Comparison of ENCODE assay signal across 7 mouse cellular contexts in genomic region chr12:54192305-54192661, GRCm38 (mm10). TPM values are rescaled to one million over a fixed set of nuclear protein-coding genes. Genes with fewer than 3 reads are reported as not detected.
DNase-seq lines count a peak whose midpoint lies in the region; ATAC-seq and TF ChIP-seq lines count a peak whose summit lies in the region.

No protein-coding gene starts in this region.

- 3% methylated on average over 5 of the region's 5 CpGs for WGBS in lung, embryonic 14.5 days
- WGBS in forebrain, embryonic 16.5 days = 3% methylated on average over 5 of the region's 5 CpGs
- WGBS in liver, embryonic 14.5 days (ENCODE audit: insufficient replicate concordance) = 2% methylated on average over 5 of the region's 5 CpGs
- WGBS in stomach, embryonic 15.5 days = 7% methylated on average over 5 of the region's 5 CpGs

- 0 out of 2 replicates have a peak, but pooled peaks cover 3% of the 10 kb centered on the region for H3K27me3 ChIP-seq in lung, embryonic 14.5 days (ENCODE audit: insufficient read depth, low read length)
- H3K27me3 ChIP-seq in forebrain, embryonic 16.5 days (replicated peaks; ENCODE audit: control insufficient read depth, insufficient read depth, low read length) = no peaks in the 10 kb centered on the region
- H3K27me3 ChIP-seq in liver, embryonic 14.5 days (ENCODE audit: control insufficient read depth, insufficient read depth, low read length) = no peaks in the 10 kb centered on the region; the same call in 1 of the 2 replicates
- no peaks in the 10 kb centered on the region for H3K27me3 ChIP-seq in stomach, embryonic 15.5 days (replicated peaks)

- TF ChIP-seq EP300 in liver, embryonic 14.5 days (IDR thresholded peaks at IDR 0.05; ENCODE audit: low read depth) = no peak

- peaks cover 30% of the 10 kb centered on the region for H3K4me1 ChIP-seq in lung, embryonic 14.5 days (ENCODE audit: insufficient read depth)
- H3K4me1 ChIP-seq in forebrain, embryonic 16.5 days (replicated peaks; ENCODE audit: control insufficient read depth, insufficient read depth, low read length) = peaks cover 48% of the 10 kb centered on the region
- H3K4me1 ChIP-seq in liver, embryonic 14.5 days (replicated peaks; ENCODE audit: control insufficient read depth in 2 of 2, insufficient read depth in 2 of 2, low read length in 1 of 2) = peaks cover 2 to 36% of the 10 kb centered on the region in 2 experiments; a peak in 3 of 4 replicates
- peaks cover 65% of the 10 kb centered on the region for H3K4me1 ChIP-seq in stomach, embryonic 15.5 days

- no peak; the same call in 1 of the 2 replicates for ATAC-seq in lung, embryonic 14.5 days (ENCODE audit: insufficient read depth)
- ATAC-seq in forebrain, embryonic 16.5 days = peak; percentile 11; the same call in 1 of the 2 replicates
- ATAC-seq in liver, embryonic 14.5 days (ENCODE audit: insufficient read depth) = no peak; the same call in 1 of the 2 replicates
- peak; percentile 3; the same call in 1 of the 2 replicates for ATAC-seq in stomach, embryonic 15.5 days (ENCODE audit: insufficient read depth, low FRiP score, low read depth)

- H3K9me3 ChIP-seq in lung, embryonic 14.5 days (ENCODE audit: low read depth, low read length) = no peaks in the 10 kb centered on the region
- H3K9me3 ChIP-seq in forebrain, embryonic 16.5 days (ENCODE audit: control insufficient read depth, low read length) = no peaks in the 10 kb centered on the region
- no peaks in the 10 kb centered on the region for H3K9me3 ChIP-seq in liver, embryonic 14.5 days (ENCODE audit: control insufficient read depth, low read length)
- H3K9me3 ChIP-seq in stomach, embryonic 15.5 days = no peaks in the 10 kb centered on the region

- peak overlapping the region; percentile 1; the same call in 1 of the 2 replicates for H3K4me3 ChIP-seq in lung, embryonic 14.5 days (ENCODE audit: low read depth, low read length)
- peak overlapping the region; percentile 23 for H3K4me3 ChIP-seq in forebrain, embryonic 16.5 days (replicated peaks; ENCODE audit: low read length)
- peak overlapping the region in 1 of 2 experiments; percentile 18; a peak in 1 of 4 replicates for H3K4me3 ChIP-seq in liver, embryonic 14.5 days (ENCODE audit: insufficient read depth in 1 of 2, low read depth in 2 of 2, low read length in 2 of 2)
- H3K4me3 ChIP-seq in stomach, embryonic 15.5 days (replicated peaks) = peak overlapping the region; percentile 23; the same call in 1 of the 2 replicates

- intact Hi-C loops in gastrocnemius, postnatal 14 days (cut with DNase I; ENCODE audit: low total_unique reads) = loop anchor here (10.0 kb wide), 1 partner anchor 87 kb away; no protein-coding TSS in a partner anchor

- no peak overlapping the region; the same call in 1 of the 2 replicates for H3K9ac ChIP-seq in lung, embryonic 14.5 days
- peak overlapping the region; percentile 14; the same call in 1 of the 2 replicates for H3K9ac ChIP-seq in forebrain, embryonic 16.5 days (replicated peaks; ENCODE audit: low read depth, low read length)
- H3K9ac ChIP-seq in liver, embryonic 14.5 days (replicated peaks) = no peak overlapping the region
- H3K9ac ChIP-seq in stomach, embryonic 15.5 days = no peak overlapping the region; the same call in 1 of the 2 replicates

- no peaks in the 10 kb centered on the region for H3K36me3 ChIP-seq in lung, embryonic 14.5 days (ENCODE audit: insufficient read depth)
- no peaks in the 10 kb centered on the region for H3K36me3 ChIP-seq in forebrain, embryonic 16.5 days (ENCODE audit: control insufficient read depth, insufficient read depth)
- no peaks in the 10 kb centered on the region for H3K36me3 ChIP-seq in liver, embryonic 14.5 days (replicated peaks; ENCODE audit: control insufficient read depth, insufficient read depth, low read depth)
- no peaks in the 10 kb centered on the region for H3K36me3 ChIP-seq in stomach, embryonic 15.5 days

- no peak for DNase-seq in lung, embryonic 14.5 days
- no peak for DNase-seq in lung, adult 18-20 months
- DNase-seq in liver, embryonic 14.5 days (ENCODE audit: low read depth in 3 of 3, low spot score in 3 of 3) = no peak
- no peak for DNase-seq in gastrocnemius, postnatal 14 days
- no peak for DNase-seq in thymus, postnatal 14 days

- H3K4me2 ChIP-seq in lung, embryonic 14.5 days = peak overlapping the region; percentile 56
- H3K4me2 ChIP-seq in forebrain, embryonic 16.5 days (ENCODE audit: low read length) = peak overlapping the region; percentile 42
- peak overlapping the region; percentile 55 for H3K4me2 ChIP-seq in liver, embryonic 14.5 days (ENCODE audit: low read depth)
- peak overlapping the region; percentile 55 for H3K4me2 ChIP-seq in stomach, embryonic 15.5 days

- H3K27ac ChIP-seq in lung, embryonic 14.5 days (ENCODE audit: low read depth) = peak overlapping the region; percentile 91
- peak overlapping the region; percentile 29 for H3K27ac ChIP-seq in forebrain, embryonic 16.5 days (ENCODE audit: low read length)
- peak overlapping the region; percentile 2; the same call in 1 of the 2 replicates for H3K27ac ChIP-seq in liver, embryonic 14.5 days
- H3K27ac ChIP-seq in stomach, embryonic 15.5 days = peak overlapping the region; percentile 95

- no peak for TF ChIP-seq CTCF in lung, embryonic 14.5 days (IDR thresholded peaks at IDR 0.05; ENCODE audit: low read depth)
- TF ChIP-seq CTCF in liver, embryonic 14.5 days (IDR thresholded peaks at IDR 0.05; ENCODE audit: low read depth) = no peak

RNA-seq across cellular contexts. Expression of gene Egln3, which starts 11.4 kb away (rescaled TPM):
- 11.4 and 15.5 TPM in 2 replicates for polyA plus RNA-seq in lung, embryonic 14.5 days (2014; fragmentation: Nextera tagmentation; extraction: Ambion mirVana)
- polyA plus RNA-seq in forebrain, embryonic 16.5 days (2015; fragmentation: Nextera tagmentation; extraction: Ambion mirVana) = 7.1 and 8.7 TPM in 2 replicates
- 0.96 and 1.1 TPM in 2 replicates for polyA plus RNA-seq in liver, embryonic 14.5 days (2012; rRNA removed)
- 0.99 and 1.5 TPM in 2 replicates for polyA plus RNA-seq in liver, embryonic 14.5 days (2014; fragmentation: Nextera tagmentation; extraction: Ambion mirVana)
- 52.5 and 53.4 TPM in 2 replicates for polyA plus RNA-seq in stomach, embryonic 15.5 days (2015; fragmentation: Nextera tagmentation; extraction: Ambion mirVana)
- total RNA-seq in gastrocnemius, postnatal 14 days (2021) = 10 to 100 TPM; 14.0 to 14.1 TPM

Comparison
In these comparisons a context has a peak if more than half of its experiments do, and no peak if none do; other contexts are left out.
1. ATAC-seq: peak in forebrain, embryonic 16.5 days (single experiment) and stomach, embryonic 15.5 days (single experiment); none in lung, embryonic 14.5 days (single experiment) and liver, embryonic 14.5 days (single experiment).
2. H3K27ac ChIP-seq: peak in every context shown above with its lines; median percentile 95 in stomach, embryonic 15.5 days; 91 in lung, embryonic 14.5 days; 29 in forebrain, embryonic 16.5 days; 2 in liver, embryonic 14.5 days.
3. Peak in every context shown above with its lines, with median percentiles within 50 percentile points of each other: H3K4me2 ChIP-seq.